Mouse (Mus musculus) testis, adult 2 months (tissue): ENCODE data around the gene Acp2.

ENCODE experiments used
- CTCF ChIP-seq: fragments of 200-500 bp; IDR thresholded peaks from 2 replicates; pipeline ENCODE4 v1.5.1; 2012; ENCODE audit warnings: low read depth, mild to moderate bottlenecking, inconsistent platforms, low read length, moderate library complexity; ENCODE audit not compliant: control insufficient read depth, insufficient read depth, insufficient replicate concordance
- POLR2A ChIP-seq: fragments of 200-500 bp; IDR thresholded peaks from 2 replicates; pipeline ENCODE4 v1.6.1; 2012; ENCODE audit warnings: low read depth, mild to moderate bottlenecking, inconsistent platforms, low read length, moderate library complexity; ENCODE audit not compliant: control insufficient read depth

- no peak for TF ChIP-seq CTCF
- no peak for TF ChIP-seq POLR2A
Observed at GRCm38 (mm10) chr2:91163532-91163931, 39.2 kb upstream of the Acp2 start.
